Mouse (Mus musculus) heart, embryonic 15.5 days (tissue): ENCODE results near the gene 2410015M20Rik. TPM values are rescaled to one million over a fixed set of nuclear protein-coding genes. Genes with fewer than 3 reads are reported as not detected.
A peak's percentile ranks its signal among the peaks of the same experiment; 100 is the strongest.
"Not testable (repeated sequence)": the region's sequence is repeated elsewhere in the genome, so short reads cannot be mapped to it uniquely, and the experiment has no call there.

Experiments used
- ATAC-seq: fragments of 200-750 bp; cut with Nextera tagmentation; replicated peaks from 2 replicates; pipeline ENCODE4 v1.8.0; 2017; ENCODE audit warnings: low read depth, moderate TSS enrichment; ENCODE audit not compliant: insufficient number of reproducible peaks, insufficient read depth, low FRiP score
- H3K27ac ChIP-seq: fragments of 300-500 bp; sonication (generic); 2 replicates; pipeline ENCODE4 v1.5.1; 2015; ENCODE audit warnings: mild to moderate bottlenecking, inconsistent platforms
- H3K27me3 ChIP-seq: fragments of 300-500 bp; sonication (generic); 2 replicates; pipeline ENCODE4 v1.6.1; 2015; ENCODE audit warnings: inconsistent platforms
- H3K36me3 ChIP-seq: fragments of 300-500 bp; sonication (generic); 2 replicates; pipeline ENCODE4 v1.6.1; 2015; ENCODE audit warnings: mild to moderate bottlenecking, inconsistent platforms
- H3K4me1 ChIP-seq: fragments of 300-500 bp; sonication (generic); replicated peaks from 2 replicates; pipeline ENCODE4 v1.6.1; 2015; ENCODE audit warnings: inconsistent platforms
- H3K4me2 ChIP-seq: fragments of 300-500 bp; sonication (generic); 2 replicates; pipeline ENCODE4 v1.6.1; 2015; ENCODE audit warnings: inconsistent platforms, mild to moderate bottlenecking, moderate library complexity
- H3K4me3 ChIP-seq: fragments of 300-500 bp; sonication (generic); 2 replicates; pipeline ENCODE4 v1.5.1; 2015; ENCODE audit warnings: mild to moderate bottlenecking, inconsistent platforms
- H3K9ac ChIP-seq: fragments of 300-500 bp; sonication (generic); 2 replicates; pipeline ENCODE4 v1.6.1; 2015; ENCODE audit warnings: mild to moderate bottlenecking, inconsistent platforms
- H3K9me3 ChIP-seq: fragments of 300-500 bp; sonication (generic); replicated peaks from 2 replicates; pipeline ENCODE4 v1.6.1; 2016; ENCODE audit warnings: inconsistent platforms
- WGBS: fragments of 180-500 bp; shearing (Covaris S2); methylation state at CpG from one replicate; pipeline ENCODE4 v1.1.7; 2015; ENCODE audit warnings: mixed read lengths; 5-methylcytosine and 5-hydroxymethylcytosine counted together
- polyA plus RNA-seq: library from polyadenylated mRNA; unstranded; fragments of >200 nt; fragmentation: Nextera tagmentation; extraction: Ambion mirVana; gene quantifications from 2 replicates; pipeline ENCODE4 v1.2.1, GENCODE M21; 2015

Gene 2410015M20Rik
- polyA plus RNA-seq, result 289 and 331 TPM in 2 replicates

- no peaks in the 10 kb centered on the region for H3K27me3 ChIP-seq
- WGBS, result under 1% methylated on average over 44 of the region's 44 CpGs
- peak; percentile 84 for ATAC-seq
- peaks cover 33% of the 10 kb centered on the region for H3K4me1 ChIP-seq
- H3K9me3 ChIP-seq, result no peaks in the 10 kb centered on the region
- H3K36me3 ChIP-seq, result peaks cover 35% of the 10 kb centered on the region
- peak within 1 kb of the TSS; percentile 73 for H3K9ac ChIP-seq
- peak within 1 kb of the TSS; percentile 78 for H3K4me2 ChIP-seq
- peak within 1 kb of the TSS; percentile 71 for H3K4me3 ChIP-seq
- H3K27ac ChIP-seq, result peak within 1 kb of the TSS; percentile 80
Observed at GRCm38 (mm10) chr17:56609452-56610171, at the start of gene 2410015M20Rik. TSS of gene 2410015M20Rik (minus strand) at chr17:56609771.

GRCm38 (mm10) chr17:56656171-56656570, 46.6 kb upstream of the 2410015M20Rik start:
- no peak overlapping the region for H3K27ac ChIP-seq
- no peak overlapping the region for H3K9ac ChIP-seq
- H3K4me3 ChIP-seq, result no peak overlapping the region
- no peak for ATAC-seq
- no peak overlapping the region for H3K4me2 ChIP-seq
- no peaks in the 10 kb centered on the region for H3K36me3 ChIP-seq
- no peaks in the 10 kb centered on the region for H3K27me3 ChIP-seq
- H3K9me3 ChIP-seq, result no peaks in the 10 kb centered on the region
- WGBS, result 72% methylated on average over 6 of the region's 6 CpGs
- H3K4me1 ChIP-seq, result no peaks in the 10 kb centered on the region

- H3K9me3 ChIP-seq, result no peaks in the 10 kb centered on the region
- no peak overlapping the region for H3K4me2 ChIP-seq
- no peak overlapping the region for H3K27ac ChIP-seq
- H3K4me3 ChIP-seq, result no peak overlapping the region
- H3K27me3 ChIP-seq, result no peaks in the 10 kb centered on the region
- 68% methylated on average over 3 of the region's 3 CpGs for whole genome bisulfite sequencing
- ATAC-seq, result no peak
- no peaks in the 10 kb centered on the region for H3K4me1 ChIP-seq
- no peak overlapping the region for H3K9ac ChIP-seq
- H3K36me3 ChIP-seq, result no peaks in the 10 kb centered on the region
Observed at GRCm38 (mm10) chr17:56655311-56655710, 45.7 kb upstream of the 2410015M20Rik start.

GRCm38 (mm10) chr17:56654771-56655170, 45.2 kb upstream of the 2410015M20Rik start:
- no peak overlapping the region for H3K9ac ChIP-seq
- no peaks in the 10 kb centered on the region for H3K36me3 ChIP-seq
- no peaks in the 10 kb centered on the region for H3K9me3 ChIP-seq
- no peak overlapping the region for H3K4me2 ChIP-seq
- no peaks in the 10 kb centered on the region for H3K4me1 ChIP-seq
- H3K27ac ChIP-seq, result no peak overlapping the region
- H3K27me3 ChIP-seq, result no peaks in the 10 kb centered on the region
- 62% methylated on average over 2 of the region's 2 CpGs for WGBS
- no peak overlapping the region for H3K4me3 ChIP-seq
- no peak for ATAC-seq

- no peak for ATAC-seq
- Histone ChIP-seq H3K9me3 (no peaks in the 10 kb centered on the region), H3K36me3 (no peaks in the 10 kb centered on the region), H3K4me2 (no peak overlapping the region), H3K27ac (no peak overlapping the region), H3K9ac (no peak overlapping the region), H3K4me1 (peaks cover 2% of the 10 kb centered on the region; the same call in 1 of the 2 replicates), H3K4me3 (no peak overlapping the region), H3K27me3 (no peaks in the 10 kb centered on the region)
- WGBS, result 25% methylated on average over 10 of the region's 10 CpGs
Observed at GRCm38 (mm10) chr17:56651801-56652200, 42.2 kb upstream of the 2410015M20Rik start.

GRCm38 (mm10) chr17:56647546-56647945, 38.0 kb upstream of the 2410015M20Rik start:
- H3K27ac ChIP-seq, result no peak overlapping the region
- H3K36me3 ChIP-seq, result no peaks in the 10 kb centered on the region
- no peak overlapping the region for H3K9ac ChIP-seq
- ATAC-seq, result no peak
- no peaks in the 10 kb centered on the region for H3K9me3 ChIP-seq
- H3K4me2 ChIP-seq, result no peak overlapping the region
- H3K27me3 ChIP-seq, result no peaks in the 10 kb centered on the region
- 46% methylated on average over 13 of the region's 13 CpGs for WGBS
- H3K4me1 ChIP-seq, result peaks cover 2% of the 10 kb centered on the region; the same call in 1 of the 2 replicates
- no peak overlapping the region for H3K4me3 ChIP-seq

- no peak overlapping the region for H3K9ac ChIP-seq
- no peak overlapping the region for H3K4me2 ChIP-seq
- no peak overlapping the region for H3K4me3 ChIP-seq
- H3K9me3 ChIP-seq, result no peaks in the 10 kb centered on the region
- H3K27me3 ChIP-seq, result 0 out of 2 replicates have a peak, but pooled peaks cover 5% of the 10 kb centered on the region
- 81% methylated on average over 4 of the region's 4 CpGs for WGBS
- peaks cover 2% of the 10 kb centered on the region; the same call in 1 of the 2 replicates for H3K4me1 ChIP-seq
- no peak for ATAC-seq
- no peaks in the 10 kb centered on the region for H3K36me3 ChIP-seq
- H3K27ac ChIP-seq, result no peak overlapping the region
Observed at GRCm38 (mm10) chr17:56643237-56643636, 33.7 kb upstream of the 2410015M20Rik start.

GRCm38 (mm10) chr17:56634023-56634422, 24.5 kb upstream of the 2410015M20Rik start:
- Histone ChIP-seq H3K4me1 (no peaks in the 10 kb centered on the region), H3K27ac (no peak overlapping the region), H3K27me3 (no peaks in the 10 kb centered on the region), H3K4me3 (no peak overlapping the region), H3K36me3 (no peaks in the 10 kb centered on the region), H3K9ac (no peak overlapping the region), H3K4me2 (no peak overlapping the region), H3K9me3 (no peaks in the 10 kb centered on the region)
- WGBS, result 75% methylated on average over 6 of the region's 6 CpGs
- ATAC-seq, result no peak

GRCm38 (mm10) chr17:56631807-56632206, 22.2 kb upstream of the 2410015M20Rik start:
- Histone ChIP-seq H3K4me3 (no peak overlapping the region), H3K9me3 (no peaks in the 10 kb centered on the region), H3K4me1 (peaks cover 7% of the 10 kb centered on the region), H3K36me3 (no peaks in the 10 kb centered on the region), H3K27ac (no peak overlapping the region), H3K27me3 (peaks cover 3% of the 10 kb centered on the region; the same call in 1 of the 2 replicates), H3K9ac (no peak overlapping the region), H3K4me2 (no peak overlapping the region)
- no peak for ATAC-seq
- WGBS, result 57% methylated on average over 4 of the region's 4 CpGs

GRCm38 (mm10) chr17:56629800-56630781, 20.5 kb upstream of the 2410015M20Rik start:
- peaks cover 19% of the 10 kb centered on the region for H3K4me1 ChIP-seq
- not testable (repeated sequence) for H3K36me3 ChIP-seq, H3K4me2 ChIP-seq, H3K27ac ChIP-seq, H3K9me3 ChIP-seq, H3K9ac ChIP-seq, ATAC-seq, H3K4me3 ChIP-seq, H3K27me3 ChIP-seq
- WGBS, result 82% methylated on average over 27 of the region's 27 CpGs
